Mouse (Mus musculus): ENCODE measurements around the gene Cacybp. TPM values are rescaled to one million over a fixed set of nuclear protein-coding genes. Genes with fewer than 3 reads are reported as not detected.

Gene Cacybp
- polyA plus RNA-seq, 1 experiment from 2014 or later = 148 TPM

DNA sequence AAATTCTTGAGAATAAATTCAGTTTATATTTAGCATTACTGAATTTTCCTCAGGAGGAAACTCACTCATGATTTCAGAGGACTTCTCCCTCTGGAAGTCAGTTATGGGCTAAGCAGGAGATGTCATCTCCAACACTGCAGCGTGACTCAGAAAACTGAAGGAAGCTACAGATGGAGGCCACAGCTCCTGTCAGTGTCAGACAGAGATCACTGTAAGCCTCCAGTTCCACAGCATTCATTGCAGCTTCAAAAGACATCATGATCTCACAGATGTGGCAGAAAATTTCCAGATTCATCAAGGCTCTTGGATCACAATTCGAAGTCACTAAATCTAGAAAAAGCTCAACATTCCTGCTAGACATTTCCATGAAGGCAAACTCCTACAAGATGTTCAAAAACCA, 25.3 kb upstream of the Cacybp start:
- no peak overlapping the region for H3K27ac ChIP-seq (replicated peaks in 1 of 2; ENCODE audit: control insufficient read depth in 1 of 2, insufficient read depth in 1 of 2, low read depth in 2 of 2, low read length in 2 of 2)
- no peak overlapping the region for H3K4me2 ChIP-seq (ENCODE audit: low read length)
- WGBS = 79% methylated on average over 2 of the region's 2 CpGs
- H3K9ac ChIP-seq (ENCODE audit: low read length) = no peak overlapping the region
- no peaks in the 10 kb centered on the region for H3K36me3 ChIP-seq (ENCODE audit: control insufficient read depth, insufficient read depth, low read length)
- H3K4me1 ChIP-seq (ENCODE audit: control insufficient read depth in 2 of 2, insufficient read depth in 2 of 2, low read length in 2 of 2) = no peaks in the 10 kb centered on the region
- no peak for ATAC-seq (ENCODE audit: insufficient number of reproducible peaks, insufficient read depth, low FRiP score, low read depth)
- H3K9me3 ChIP-seq (ENCODE audit: control insufficient read depth, low read length) = 0 out of 2 replicates have a peak, but pooled peaks cover 5% of the 10 kb centered on the region
- H3K4me3 ChIP-seq (ENCODE audit: control insufficient read depth in 1 of 2, insufficient read depth in 1 of 2, low read depth in 1 of 2, low read length in 2 of 2) = no peak overlapping the region
- H3K27me3 ChIP-seq (ENCODE audit: control insufficient read depth, insufficient read depth, low read length) = no peaks in the 10 kb centered on the region

DNA sequence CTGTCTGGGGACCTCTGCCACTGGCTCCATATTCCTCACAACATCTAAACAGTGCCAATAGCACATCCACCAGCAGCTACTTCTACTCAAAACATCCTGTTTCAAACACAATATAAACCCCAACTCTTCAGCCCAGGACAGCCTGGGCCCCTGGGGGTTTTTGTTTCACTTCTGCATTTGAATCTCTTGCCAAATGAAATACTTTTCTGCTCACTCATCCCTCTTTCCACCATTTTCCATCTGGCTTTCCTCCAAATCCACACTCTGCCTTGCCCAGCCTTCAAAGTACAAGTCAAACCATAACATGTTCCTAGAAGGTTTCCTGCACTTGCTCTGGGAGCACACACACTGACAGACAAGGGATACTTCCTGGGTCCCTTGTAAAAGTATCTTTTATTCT, 21.2 kb upstream of the Cacybp start:
- Histone ChIP-seq H3K27me3 (ENCODE audit: control insufficient read depth, insufficient read depth, low read length) (no peaks in the 10 kb centered on the region), H3K4me1 (ENCODE audit: control insufficient read depth in 2 of 2, insufficient read depth in 2 of 2, low read length in 2 of 2) (no peaks in the 10 kb centered on the region), H3K9ac (ENCODE audit: low read length) (no peak overlapping the region), H3K4me3 (ENCODE audit: control insufficient read depth in 1 of 2, insufficient read depth in 1 of 2, low read depth in 1 of 2, low read length in 2 of 2) (no peak overlapping the region), H3K4me2 (ENCODE audit: low read length) (no peak overlapping the region), H3K9me3 (ENCODE audit: control insufficient read depth, low read length) (no peaks in the 10 kb centered on the region), H3K27ac (replicated peaks in 1 of 2; ENCODE audit: control insufficient read depth in 1 of 2, insufficient read depth in 1 of 2, low read depth in 2 of 2, low read length in 2 of 2) (peak overlapping the region; percentile 14 to 39; a peak in 2 of 4 replicates), H3K36me3 (ENCODE audit: control insufficient read depth, insufficient read depth, low read length) (no peaks in the 10 kb centered on the region)
- no peak for ATAC-seq (ENCODE audit: insufficient number of reproducible peaks, insufficient read depth, low FRiP score, low read depth)

DNA sequence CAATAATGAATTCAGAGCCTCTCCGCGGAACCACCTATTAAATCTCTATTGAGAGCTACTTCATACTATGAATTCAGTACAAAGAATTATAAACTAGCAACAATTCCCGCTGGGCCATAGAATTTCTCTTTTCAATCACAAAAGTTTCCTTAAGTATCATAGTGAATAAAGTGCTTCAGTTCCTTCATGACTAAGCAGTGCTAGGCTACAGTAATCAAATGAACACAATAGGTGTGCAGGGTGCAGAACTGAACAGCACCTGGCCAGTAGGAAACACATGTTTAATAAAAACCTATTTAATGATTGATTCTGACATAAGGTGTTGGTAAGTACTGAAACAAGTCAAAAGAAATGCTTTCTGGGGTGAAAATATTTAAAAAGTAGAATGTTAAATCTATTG, 19.4 kb upstream of the Cacybp start:
- H3K9ac ChIP-seq (ENCODE audit: low read length) = no peak overlapping the region
- no peak overlapping the region for H3K27ac ChIP-seq (replicated peaks in 1 of 2; ENCODE audit: control insufficient read depth in 1 of 2, insufficient read depth in 1 of 2, low read depth in 2 of 2, low read length in 2 of 2)
- H3K4me3 ChIP-seq (ENCODE audit: control insufficient read depth in 1 of 2, insufficient read depth in 1 of 2, low read depth in 1 of 2, low read length in 2 of 2) = no peak overlapping the region
- WGBS = 85% methylated on average over 3 of the region's 3 CpGs
- H3K36me3 ChIP-seq (ENCODE audit: control insufficient read depth, insufficient read depth, low read length) = no peaks in the 10 kb centered on the region
- no peak overlapping the region for H3K4me2 ChIP-seq (ENCODE audit: low read length)
- no peak for ATAC-seq (ENCODE audit: insufficient number of reproducible peaks, insufficient read depth, low FRiP score, low read depth)
- H3K27me3 ChIP-seq (ENCODE audit: control insufficient read depth, insufficient read depth, low read length) = no peaks in the 10 kb centered on the region
- H3K4me1 ChIP-seq (ENCODE audit: control insufficient read depth in 2 of 2, insufficient read depth in 2 of 2, low read length in 2 of 2) = no peaks in the 10 kb centered on the region
- no peaks in the 10 kb centered on the region for H3K9me3 ChIP-seq (ENCODE audit: control insufficient read depth, low read length)

DNA sequence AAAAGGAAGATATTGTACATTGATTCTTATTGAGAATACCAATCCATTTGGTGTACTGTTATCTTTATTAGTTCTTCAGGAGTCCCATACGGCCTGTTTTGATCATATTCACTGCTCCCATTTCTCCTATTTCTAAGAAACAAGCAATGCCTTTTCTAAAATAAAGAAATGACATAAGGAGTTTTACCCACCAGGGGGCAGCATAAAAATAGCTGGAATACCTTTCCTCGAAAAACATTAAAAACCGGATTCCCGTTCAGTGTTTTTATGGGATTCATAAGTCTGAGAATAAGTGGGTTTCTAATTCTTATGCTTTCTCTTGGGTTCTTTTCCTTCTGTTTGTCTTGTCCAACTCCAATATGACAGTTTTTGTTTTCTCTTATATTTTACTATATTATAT, 18.3 kb upstream of the Cacybp start:
- Histone ChIP-seq H3K9ac (ENCODE audit: low read length) (no peak overlapping the region), H3K36me3 (ENCODE audit: control insufficient read depth, insufficient read depth, low read length) (0 out of 2 replicates have a peak, but pooled peaks cover 3% of the 10 kb centered on the region), H3K4me2 (ENCODE audit: low read length) (no peak overlapping the region), H3K9me3 (ENCODE audit: control insufficient read depth, low read length) (no peaks in the 10 kb centered on the region), H3K4me3 (ENCODE audit: control insufficient read depth in 1 of 2, insufficient read depth in 1 of 2, low read depth in 1 of 2, low read length in 2 of 2) (no peak overlapping the region), H3K27ac (replicated peaks in 1 of 2; ENCODE audit: control insufficient read depth in 1 of 2, insufficient read depth in 1 of 2, low read depth in 2 of 2, low read length in 2 of 2) (no peak overlapping the region), H3K4me1 (ENCODE audit: control insufficient read depth in 2 of 2, insufficient read depth in 2 of 2, low read length in 2 of 2) (no peaks in the 10 kb centered on the region), H3K27me3 (ENCODE audit: control insufficient read depth, insufficient read depth, low read length) (no peaks in the 10 kb centered on the region)
- ATAC-seq (ENCODE audit: insufficient number of reproducible peaks, insufficient read depth, low FRiP score, low read depth) = no peak
- 59% methylated on average over 4 of the region's 4 CpGs for WGBS

DNA sequence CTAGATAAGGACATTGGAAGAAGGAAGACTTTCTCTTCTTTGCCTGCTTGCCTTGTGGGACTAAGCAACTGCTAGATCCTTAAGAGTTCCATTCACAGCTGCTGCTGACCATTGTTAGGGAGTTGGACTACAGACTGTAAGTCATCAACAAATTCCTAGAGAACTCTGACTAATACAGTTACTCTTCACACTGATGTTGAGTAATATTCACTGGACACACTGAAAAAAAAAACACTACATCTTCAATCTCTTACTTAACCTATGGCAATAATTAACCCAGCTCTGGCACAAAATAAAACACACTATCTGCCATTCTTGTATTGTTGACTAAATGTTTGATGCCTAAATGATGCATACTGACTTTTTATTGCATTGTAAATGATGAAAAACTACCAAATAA, 15.2 kb upstream of the Cacybp start:
- no peak overlapping the region for H3K4me2 ChIP-seq (ENCODE audit: low read length)
- H3K4me1 ChIP-seq (ENCODE audit: control insufficient read depth in 2 of 2, insufficient read depth in 2 of 2, low read length in 2 of 2) = no peaks in the 10 kb centered on the region
- H3K9ac ChIP-seq (ENCODE audit: low read length) = no peak overlapping the region
- H3K36me3 ChIP-seq (ENCODE audit: control insufficient read depth, insufficient read depth, low read length) = peaks cover 20% of the 10 kb centered on the region
- no peak overlapping the region for H3K27ac ChIP-seq (replicated peaks in 1 of 2; ENCODE audit: control insufficient read depth in 1 of 2, insufficient read depth in 1 of 2, low read depth in 2 of 2, low read length in 2 of 2)
- ATAC-seq (ENCODE audit: insufficient number of reproducible peaks, insufficient read depth, low FRiP score, low read depth) = no peak
- no peak overlapping the region for H3K4me3 ChIP-seq (ENCODE audit: control insufficient read depth in 1 of 2, insufficient read depth in 1 of 2, low read depth in 1 of 2, low read length in 2 of 2)
- no peaks in the 10 kb centered on the region for H3K9me3 ChIP-seq (ENCODE audit: control insufficient read depth, low read length)
- H3K27me3 ChIP-seq (ENCODE audit: control insufficient read depth, insufficient read depth, low read length) = no peaks in the 10 kb centered on the region

DNA sequence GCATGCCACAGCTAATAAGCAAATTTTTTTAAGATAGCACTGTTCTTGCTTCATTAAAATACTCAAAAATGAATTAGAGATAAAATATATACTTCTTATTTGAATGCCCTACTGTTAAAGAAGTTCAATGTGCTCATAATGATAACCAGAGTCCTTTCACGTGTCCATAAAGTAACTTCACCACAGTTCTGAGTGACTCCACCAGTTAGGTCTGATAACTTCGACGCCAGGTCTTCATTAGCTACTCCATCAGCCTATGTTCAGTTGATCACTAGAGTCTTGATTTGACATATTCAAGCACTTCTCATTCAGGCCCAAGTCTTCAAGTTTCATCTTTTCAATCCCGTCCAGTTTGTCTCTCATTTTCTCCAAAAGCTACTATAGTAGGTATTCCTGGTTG, 14.5 kb upstream of the Cacybp start:
- H3K4me1 ChIP-seq (ENCODE audit: control insufficient read depth in 2 of 2, insufficient read depth in 2 of 2, low read length in 2 of 2) = no peaks in the 10 kb centered on the region
- no peak overlapping the region for H3K4me2 ChIP-seq (ENCODE audit: low read length)
- H3K9ac ChIP-seq (ENCODE audit: low read length) = no peak overlapping the region
- 82% methylated on average over 4 of the region's 4 CpGs for WGBS
- H3K27ac ChIP-seq (replicated peaks in 1 of 2; ENCODE audit: control insufficient read depth in 1 of 2, insufficient read depth in 1 of 2, low read depth in 2 of 2, low read length in 2 of 2) = no peak overlapping the region
- ATAC-seq (ENCODE audit: insufficient number of reproducible peaks, insufficient read depth, low FRiP score, low read depth) = no peak
- no peaks in the 10 kb centered on the region for H3K9me3 ChIP-seq (ENCODE audit: control insufficient read depth, low read length)
- H3K4me3 ChIP-seq (ENCODE audit: control insufficient read depth in 1 of 2, insufficient read depth in 1 of 2, low read depth in 1 of 2, low read length in 2 of 2) = no peak overlapping the region
- peaks cover 20% of the 10 kb centered on the region for H3K36me3 ChIP-seq (ENCODE audit: control insufficient read depth, insufficient read depth, low read length)
- H3K27me3 ChIP-seq (ENCODE audit: control insufficient read depth, insufficient read depth, low read length) = no peaks in the 10 kb centered on the region

DNA sequence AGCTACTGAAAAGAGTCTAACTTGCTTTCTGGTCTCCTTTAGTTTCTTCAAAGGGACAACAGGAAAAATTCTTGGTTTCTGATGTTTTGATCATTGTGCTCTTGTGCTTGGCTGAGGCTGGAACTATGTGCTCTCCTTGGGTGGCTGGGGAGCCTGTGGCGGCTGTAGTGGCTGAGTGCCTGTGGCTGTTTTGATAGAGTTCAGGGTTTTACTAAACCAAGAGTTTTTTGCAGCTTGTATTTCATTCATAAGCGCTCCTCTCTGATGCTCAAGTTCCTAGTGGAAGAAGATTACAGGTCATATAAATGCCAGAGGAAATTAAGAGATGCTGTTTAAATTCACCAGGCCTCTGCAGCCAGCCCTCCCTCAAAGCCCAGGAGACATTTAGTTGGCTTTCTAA, 11.4 kb upstream of the Cacybp start:
- Histone ChIP-seq H3K27me3 (ENCODE audit: control insufficient read depth, insufficient read depth, low read length) (no peaks in the 10 kb centered on the region), H3K4me2 (ENCODE audit: low read length) (no peak overlapping the region), H3K4me3 (ENCODE audit: control insufficient read depth in 1 of 2, insufficient read depth in 1 of 2, low read depth in 1 of 2, low read length in 2 of 2) (no peak overlapping the region), H3K36me3 (ENCODE audit: control insufficient read depth, insufficient read depth, low read length) (peaks cover 20% of the 10 kb centered on the region), H3K9ac (ENCODE audit: low read length) (no peak overlapping the region), H3K27ac (replicated peaks in 1 of 2; ENCODE audit: control insufficient read depth in 1 of 2, insufficient read depth in 1 of 2, low read depth in 2 of 2, low read length in 2 of 2) (no peak overlapping the region), H3K9me3 (ENCODE audit: control insufficient read depth, low read length) (no peaks in the 10 kb centered on the region), H3K4me1 (ENCODE audit: control insufficient read depth in 2 of 2, insufficient read depth in 2 of 2, low read length in 2 of 2) (no peaks in the 10 kb centered on the region)
- 74% methylated on average over 2 of the region's 2 CpGs for WGBS
- ATAC-seq (ENCODE audit: insufficient number of reproducible peaks, insufficient read depth, low FRiP score, low read depth) = no peak

DNA sequence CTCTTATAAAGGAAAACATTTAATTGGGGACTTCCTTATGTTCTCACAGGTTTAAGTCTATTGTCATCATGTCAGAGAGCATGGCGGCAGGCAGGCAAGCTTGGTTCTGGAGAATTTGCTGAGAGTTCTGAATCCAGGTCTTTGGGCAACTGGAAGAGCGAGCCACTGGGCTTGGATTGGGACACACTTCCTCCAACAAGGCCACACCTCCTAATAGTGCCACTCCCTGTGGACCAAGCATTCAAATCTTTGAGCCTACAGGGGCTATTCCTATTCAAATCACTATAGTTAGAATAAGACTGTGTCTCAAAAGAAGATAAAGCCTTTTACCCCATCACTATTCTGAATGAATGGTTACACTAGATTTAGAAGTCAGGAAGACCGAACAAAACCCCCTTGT, 5.2 kb upstream of the Cacybp start:
- WGBS = 80% methylated on average over 3 of the region's 3 CpGs
- no peaks in the 10 kb centered on the region for H3K36me3 ChIP-seq (ENCODE audit: control insufficient read depth, insufficient read depth, low read length)
- H3K4me2 ChIP-seq (ENCODE audit: low read length) = no peak overlapping the region
- ATAC-seq (ENCODE audit: insufficient number of reproducible peaks, insufficient read depth, low FRiP score, low read depth) = no peak
- no peaks in the 10 kb centered on the region for H3K27me3 ChIP-seq (ENCODE audit: control insufficient read depth, insufficient read depth, low read length)
- no peaks in the 10 kb centered on the region for H3K9me3 ChIP-seq (ENCODE audit: control insufficient read depth, low read length)
- no peak overlapping the region for H3K27ac ChIP-seq (replicated peaks in 1 of 2; ENCODE audit: control insufficient read depth in 1 of 2, insufficient read depth in 1 of 2, low read depth in 2 of 2, low read length in 2 of 2)
- no peak overlapping the region for H3K4me3 ChIP-seq (ENCODE audit: control insufficient read depth in 1 of 2, insufficient read depth in 1 of 2, low read depth in 1 of 2, low read length in 2 of 2)
- H3K9ac ChIP-seq (ENCODE audit: low read length) = no peak overlapping the region
- H3K4me1 ChIP-seq (ENCODE audit: control insufficient read depth in 2 of 2, insufficient read depth in 2 of 2, low read length in 2 of 2) = 0 out of 4 replicates have a peak, but pooled peaks cover 0 to 7% of the 10 kb centered on the region in 2 experiments

Data from heart, embryonic 14.5 days (tissue).